23 mouse cellular contexts compared by ENCODE assay signal in the genomic region with DNA sequence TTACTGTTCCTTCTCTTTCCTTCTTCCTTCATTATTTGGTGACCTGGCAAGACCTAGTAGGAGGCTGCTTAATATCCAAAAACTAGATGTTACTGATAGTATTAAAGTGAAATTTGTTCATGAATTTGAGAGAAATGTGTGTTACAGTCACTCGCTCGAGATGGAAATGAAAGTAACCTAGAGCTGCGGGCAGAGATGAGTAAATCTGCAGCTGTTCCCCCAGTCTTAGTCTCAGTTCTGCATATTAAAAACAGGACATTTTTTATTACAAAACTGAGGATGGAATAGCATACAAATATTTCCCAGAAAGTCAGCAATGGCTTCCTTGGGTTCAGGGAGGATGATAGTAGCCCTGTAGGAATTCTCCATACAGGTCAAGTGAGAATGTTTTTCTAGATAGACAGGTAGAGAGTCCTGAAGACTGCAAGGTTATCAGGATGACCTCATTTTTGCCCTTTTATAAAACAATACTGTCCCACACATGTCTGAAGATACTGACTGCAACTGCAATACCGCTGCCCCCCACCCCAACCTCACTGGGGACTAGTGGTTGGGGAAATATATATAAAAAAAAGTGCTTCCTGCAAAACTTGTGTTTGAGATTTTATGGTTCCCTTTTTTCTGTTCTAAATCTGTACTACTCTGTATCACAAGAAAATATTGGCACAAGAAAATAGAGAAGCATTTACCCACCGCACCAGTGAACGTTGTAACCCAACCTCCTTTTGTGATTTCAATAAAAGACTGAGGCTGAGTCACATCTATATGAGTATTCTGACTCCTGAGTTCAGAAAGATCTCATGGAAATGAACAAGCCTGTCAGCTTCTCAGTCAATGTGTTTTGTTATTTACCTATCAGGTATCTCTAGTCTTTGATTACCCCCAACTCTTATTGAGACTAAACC. TPM values are rescaled to one million over a fixed set of nuclear protein-coding genes. Genes with fewer than 3 reads are reported as not detected.
DNase-seq lines count a peak whose midpoint lies in the region; ATAC-seq and TF ChIP-seq lines count a peak whose summit lies in the region.
"Had no signal": no experiment of that assay in that cellular context is flagged by ENCODE, and none has a peak within 500 bp of the region (broad histone marks: within the 10 kb centered on the region; RNA-seq: fewer than 3 reads in every experiment).

No protein-coding gene starts in this region.

- no peak overlapping the region for H3K27ac ChIP-seq in lung, postnatal 0 days (ENCODE audit: low read length)
- H3K27ac ChIP-seq in bone marrow macrophage, adult 2 months (ENCODE audit: insufficient read depth, low read depth, low read length), result peak overlapping the region; percentile 100
- H3K27ac ChIP-seq in left cerebral cortex, adult 2 months, result no peak overlapping the region
- H3K27ac ChIP-seq: embryonic facial prominence, embryonic 15.5 days; forebrain, embryonic 13.5 days; hindbrain, embryonic 12.5 days; kidney, embryonic 15.5 days; lung, embryonic 15.5 days had no signal

- H3K27me3 ChIP-seq in lung, postnatal 0 days (replicated peaks; ENCODE audit: insufficient read depth, low read length), result no peaks in the 10 kb centered on the region
- H3K27me3 ChIP-seq: embryonic facial prominence, embryonic 15.5 days; forebrain, embryonic 13.5 days; hindbrain, embryonic 12.5 days; kidney, embryonic 15.5 days; lung, embryonic 15.5 days had no signal

- no peak overlapping the region for H3K9ac ChIP-seq in lung, postnatal 0 days (replicated peaks; ENCODE audit: low read depth)
- H3K9ac ChIP-seq: embryonic facial prominence, embryonic 15.5 days; forebrain, embryonic 13.5 days; hindbrain, embryonic 12.5 days; kidney, embryonic 15.5 days; lung, embryonic 15.5 days had no signal

- no peaks in the 10 kb centered on the region for H3K9me3 ChIP-seq in lung, postnatal 0 days (ENCODE audit: low read length)
- H3K9me3 ChIP-seq: embryonic facial prominence, embryonic 15.5 days; forebrain, embryonic 13.5 days; hindbrain, embryonic 12.5 days; kidney, embryonic 15.5 days; lung, embryonic 15.5 days had no signal

- WGBS in lung, postnatal 0 days, result 83% methylated on average over 6 of the region's 6 CpGs
- 75% methylated on average over 6 of the region's 6 CpGs for WGBS in lung, adult 2 months

- intact Hi-C loops in left cerebral cortex, adult 2 months (cut with DNase I), result no loop called here

- no peaks in the 10 kb centered on the region for H3K36me3 ChIP-seq in lung, postnatal 0 days (ENCODE audit: insufficient read depth, low read length)
- H3K36me3 ChIP-seq: embryonic facial prominence, embryonic 15.5 days; hindbrain, embryonic 12.5 days; kidney, embryonic 15.5 days; lung, embryonic 15.5 days had no signal

- ATAC-seq in lung, postnatal 0 days, result no peak
- ATAC-seq: forebrain, embryonic 13.5 days; inflammation-experienced regulatory T-cells, adult 6 months had no signal

- no peak for TF ChIP-seq POLR2A in lung, adult 2 months (IDR thresholded peaks at IDR 0.05; ENCODE audit: borderline replicate concordance, extremely low read depth, low read depth, low read length)
- TF ChIP-seq POLR2A in bone marrow macrophage, adult 2 months (IDR thresholded peaks at IDR 0.05; ENCODE audit: borderline replicate concordance, low read depth, low read length), result no peak

- no peak for TF ChIP-seq CTCF in lung, postnatal 0 days (IDR thresholded peaks at IDR 0.05)
- no peak for TF ChIP-seq CTCF in lung, adult 2 months (IDR thresholded peaks at IDR 0.05; ENCODE audit: insufficient read depth, low read length)
- TF ChIP-seq CTCF in bone marrow macrophage, adult 2 months (IDR thresholded peaks at IDR 0.05; ENCODE audit: low read depth, low read length), result no peak
- no peak for TF ChIP-seq CTCF in left cerebral cortex, adult 2 months (IDR thresholded peaks at IDR 0.05)

- H3K4me2 ChIP-seq in lung, postnatal 0 days (replicated peaks; ENCODE audit: low read depth, low read length), result no peak overlapping the region
- H3K4me2 ChIP-seq: embryonic facial prominence, embryonic 15.5 days; forebrain, embryonic 13.5 days; hindbrain, embryonic 12.5 days; kidney, embryonic 15.5 days; liver, embryonic 11.5 days; lung, embryonic 15.5 days; midbrain, embryonic 11.5 days had no signal

- no peak for TF ChIP-seq EP300 in lung, postnatal 0 days (IDR thresholded peaks at IDR 0.05)

- no peak overlapping the region for H3K4me3 ChIP-seq in lung, postnatal 0 days (ENCODE audit: low read depth, low read length)
- no peak overlapping the region for H3K4me3 ChIP-seq in lung, adult 2 months (replicated peaks; ENCODE audit: extremely low read depth, low read depth, low read length)
- H3K4me3 ChIP-seq in bone marrow macrophage, adult 2 months (ENCODE audit: insufficient read depth, low read length), result peak overlapping the region; percentile 12; the same call in 1 of the 2 replicates
- no peak overlapping the region for H3K4me3 ChIP-seq in left cerebral cortex, adult 2 months
- H3K4me3 ChIP-seq: embryonic facial prominence, embryonic 15.5 days; forebrain, embryonic 13.5 days; hindbrain, embryonic 12.5 days; kidney, embryonic 15.5 days; lung, embryonic 15.5 days had no signal

- DNase-seq in lung, postnatal 0 days (ENCODE audit: low spot score), result peak; percentile 22
- DNase-seq in lung, adult 2 months, result no peak
- DNase-seq in B cell, adult 2 months, result peak; percentile 37 to 50
- DNase-seq in monocyte, adult 2 months (ENCODE audit: low read depth in 1 of 2, low spot score in 2 of 2), result peak; percentile 12 to 31
- no peak for DNase-seq in adrenal gland, postnatal 10 days
- no peak for DNase-seq in right cerebral cortex, postnatal 14 days
- no peak for DNase-seq in left cerebral cortex, adult 2 months (ENCODE audit: extremely low spot score in 1 of 2, low spot score in 2 of 2)
- DNase-seq: adrenal gland, adult 8-10 months; cerebellum, adult 9-11 months; embryo, embryonic 11 days; left cerebral cortex, postnatal 4 days; thymus, adult 18-20 months had no signal

- no peaks in the 10 kb centered on the region for H3K4me1 ChIP-seq in lung, postnatal 0 days (ENCODE audit: insufficient read depth, low read depth, low read length)
- H3K4me1 ChIP-seq in lung, adult 2 months (ENCODE audit: control insufficient read depth, insufficient read depth, low read length), result no peaks in the 10 kb centered on the region
- peaks cover 18% of the 10 kb centered on the region for H3K4me1 ChIP-seq in bone marrow macrophage, adult 2 months (ENCODE audit: control insufficient read depth, insufficient read depth, low read length)
- H3K4me1 ChIP-seq: embryonic facial prominence, embryonic 15.5 days; forebrain, embryonic 13.5 days; hindbrain, embryonic 12.5 days; kidney, embryonic 15.5 days; lung, embryonic 15.5 days had no signal

RNA-seq across cellular contexts. Expression of a gene that starts 47.4 kb away (rescaled TPM):
- polyA plus RNA-seq in lung, postnatal 0 days (2015; fragmentation: Nextera tagmentation; extraction: Ambion mirVana), result 3.3 and 3.7 TPM in 2 replicates
- polyA plus RNA-seq in lung, adult 2 months (2012; rRNA removed), result 0.60 and 1.8 TPM in 2 replicates
- polyA plus RNA-seq in bone marrow macrophage, adult 2 months (2012; ENCODE audit: insufficient read depth, insufficient read length, missing spikeins), result 2.2 and 3.1 TPM in 2 replicates
- not detected for total RNA-seq in adrenal gland, postnatal 10 days (2021)
- total RNA-seq in left cerebral cortex, adult 2 months (2021), result not detected
- total RNA-seq: adrenal gland, adult 8-10 months; gastrocnemius, postnatal 4 days; left cerebral cortex, postnatal 4 days had no signal
- polyA plus RNA-seq: embryonic facial prominence, embryonic 15.5 days; forebrain, embryonic 13.5 days; heart, embryonic 16.5 days; hindbrain, embryonic 12.5 days; kidney, embryonic 15.5 days; liver, embryonic 11.5 days; midbrain, embryonic 11.5 days had no signal

Comparison
In these comparisons a context has a peak if more than half of its experiments do, and no peak if none do; other contexts are left out.
1. DNase-seq: peak in lung, postnatal 0 days (single experiment), B cell, adult 2 months (2 of 2) and monocyte, adult 2 months (2 of 2); none in lung, adult 2 months (single experiment), adrenal gland, postnatal 10 days (single experiment), right cerebral cortex, postnatal 14 days (single experiment) and left cerebral cortex, adult 2 months (0 of 2).